Mouse (Mus musculus) CD4-positive, CD25-positive, alpha-beta regulatory T cell, adult 4 months (primary cell): ENCODE measurements around the gene Comt. TPM values are rescaled to one million over a fixed set of nuclear protein-coding genes. Genes with fewer than 3 reads are reported as not detected.

Experiments
- ATAC-seq: one replicate; pipeline ENCODE4 v1.8.0; 2017
- polyA plus RNA-seq, 2 experiments: library from polyadenylated mRNA; unstranded; fragments of 100-300 nt; shearing (Covaris generic); gene quantifications; one replicate each; pipeline ENCODE4 v1.2.1; 2017

Comt gene
- polyA plus RNA-seq, 2 experiments from 2014 or later: 62.0 to 65.2 TPM

GRCm38 (mm10) chr16:18357977-18358376 lies 68.7 kb downstream of the Comt start:
- no peak for ATAC-seq

GRCm38 (mm10) chr16:18356961-18357360 lies 69.7 kb downstream of the Comt start:
- no peak for ATAC-seq

Other genes starting within 250 kb of the Comt start
- not detected for gene Ccdc188, start 209.0 kb downstream of the Comt start, polyA plus RNA-seq
- gene Zdhhc8, start 191.7 kb downstream of the Comt start, polyA plus RNA-seq: 1 to 10 TPM; 1.6 to 3.2 TPM
- 10 to 100 TPM; 42.2 to 67.6 TPM for gene Trmt2a, start 178.2 kb downstream of the Comt start, polyA plus RNA-seq
- gene Ranbp1, start 178.1 kb downstream of the Comt start, polyA plus RNA-seq: 100 to 1,000 TPM; 122 to 138 TPM
- gene Gm49776, start 168.5 kb downstream of the Comt start, polyA plus RNA-seq: not detected
- gene Dgcr8, start 137.6 kb downstream of the Comt start, polyA plus RNA-seq: 10 to 100 TPM; 21.1 to 25.9 TPM
- gene Tango2, start 78.7 kb downstream of the Comt start, polyA plus RNA-seq: 10 to 100 TPM; 71.4 to 94.5 TPM
- gene Arvcf, start 78.7 kb downstream of the Comt start, polyA plus RNA-seq: under 1 TPM in 1 of 2 experiments, not detected in 1; 0.91 TPM
- 10 to 100 TPM; 21.7 to 26.7 TPM for gene Txnrd2, start 468 bp downstream of the Comt start, polyA plus RNA-seq
- gene Gnb1l, start 71.9 kb upstream of the Comt start, polyA plus RNA-seq: 10 to 100 TPM; 15.4 to 21.4 TPM
- gene Rtl10, start 72.0 kb upstream of the Comt start, polyA plus RNA-seq: 1 to 10 TPM in 1 of 2 experiments, under 1 TPM in 1; 0.67 to 1.9 TPM
- not detected for gene Tbx1, start 163.8 kb upstream of the Comt start, polyA plus RNA-seq
- not detected for gene Gp1bb, start 195.6 kb upstream of the Comt start, polyA plus RNA-seq
- gene Gm49601, start 199.6 kb upstream of the Comt start, polyA plus RNA-seq: not detected
- 1 to 10 TPM in 1 of 2 experiments, under 1 TPM in 1; 0.36 to 1.5 TPM for gene Sept5, start 203.1 kb upstream of the Comt start, polyA plus RNA-seq